Mouse (Mus musculus): ENCODE measurements at regions not wholly inside any gene's neighbourhood (a gene's known extent, or its start where the extent isn't known, plus 50 kb on each side); places are given as distances from the start of the nearest gene placed in this dataset.
"Not testable (repeated sequence)": the region's sequence is repeated elsewhere in the genome, so short reads cannot be mapped to it uniquely, and the experiment has no call there.

GRCm38 (mm10) chr9:43541234-43541633, 202.6 kb upstream of the Nectin1 start:
- Histone ChIP-seq H3K4me3 (replicated peaks) (no peak overlapping the region), H3K36me3 (replicated peaks; ENCODE audit: low read length) (no peaks in the 10 kb centered on the region), H3K27me3 (replicated peaks) (peaks cover 20% of the 10 kb centered on the region), H3K9me3 (no peaks in the 10 kb centered on the region), H3K4me1 (peaks cover 6% of the 10 kb centered on the region)
- TF ChIP-seq GATA1 (IDR thresholded peaks at IDR 0.05; ENCODE audit: borderline replicate concordance, low read length) (no peak), FLI1 (IDR thresholded peaks at IDR 0.05; ENCODE audit: low read length) (no peak)

GRCm38 (mm10) chr9:43542077-43542654, 201.6 kb upstream of the Nectin1 start:
- Histone ChIP-seq H3K27me3 (replicated peaks) (peaks cover 20% of the 10 kb centered on the region), H3K9me3 (no peaks in the 10 kb centered on the region)
- TF ChIP-seq FLI1 (IDR thresholded peaks at IDR 0.05; ENCODE audit: low read length) (no peak), GATA1 (IDR thresholded peaks at IDR 0.05; ENCODE audit: borderline replicate concordance, low read length) (no peak)

GRCm38 (mm10) chr9:43545081-43545565, 198.7 kb upstream of the Nectin1 start:
- H3K36me3 ChIP-seq (replicated peaks; ENCODE audit: low read length), result no peaks in the 10 kb centered on the region
- TF ChIP-seq GATA1 (IDR thresholded peaks at IDR 0.05; ENCODE audit: borderline replicate concordance, low read length), result no peak
- TF ChIP-seq FLI1 (IDR thresholded peaks at IDR 0.05; ENCODE audit: low read length), result no peak

More at GRCm38 (mm10) chr9:43542077-43542654, 201.6 kb upstream of the Nectin1 start:
- Histone ChIP-seq H3K4me3 (replicated peaks) (no peak overlapping the region), H3K4me1 (peaks cover 6% of the 10 kb centered on the region), H3K36me3 (replicated peaks; ENCODE audit: low read length) (no peaks in the 10 kb centered on the region)

GRCm38 (mm10) chr9:43548883-43549282, 194.9 kb upstream of the Nectin1 start:
- 0 out of 2 replicates have a peak, but pooled peaks cover 2% of the 10 kb centered on the region for H3K9me3 ChIP-seq
- TF ChIP-seq GATA1 (IDR thresholded peaks at IDR 0.05; ENCODE audit: borderline replicate concordance, low read length), result no peak
- no peak for TF ChIP-seq FLI1 (IDR thresholded peaks at IDR 0.05; ENCODE audit: low read length)
- peaks cover 20% of the 10 kb centered on the region for H3K27me3 ChIP-seq (replicated peaks)
- H3K4me1 ChIP-seq, result peaks cover 18% of the 10 kb centered on the region
- no peaks in the 10 kb centered on the region for H3K36me3 ChIP-seq (replicated peaks; ENCODE audit: low read length)
- H3K4me3 ChIP-seq (replicated peaks), result no peak overlapping the region

More at GRCm38 (mm10) chr9:43545081-43545565, 198.7 kb upstream of the Nectin1 start:
- Histone ChIP-seq H3K4me3 (replicated peaks) (no peak overlapping the region), H3K4me1 (peaks cover 18% of the 10 kb centered on the region), H3K9me3 (no peaks in the 10 kb centered on the region), H3K27me3 (replicated peaks) (peaks cover 27% of the 10 kb centered on the region)

- TF ChIP-seq FLI1 (IDR thresholded peaks at IDR 0.05; ENCODE audit: low read length) (no peak), GATA1 (IDR thresholded peaks at IDR 0.05; ENCODE audit: borderline replicate concordance, low read length) (no peak)
- no peaks in the 10 kb centered on the region for H3K36me3 ChIP-seq (replicated peaks; ENCODE audit: low read length)
- peaks cover 22% of the 10 kb centered on the region for H3K27me3 ChIP-seq (replicated peaks)
- peaks cover 18% of the 10 kb centered on the region for H3K4me1 ChIP-seq
- 0 out of 2 replicates have a peak, but pooled peaks cover 2% of the 10 kb centered on the region for H3K9me3 ChIP-seq
- H3K4me3 ChIP-seq (replicated peaks), result no peak overlapping the region
These were observed 194.5 kb upstream of the Nectin1 start for GRCm38 (mm10) chr9:43549293-43549692.

GRCm38 (mm10) chr9:43552758-43553157, 191.0 kb upstream of the Nectin1 start:
- peaks cover 13% of the 10 kb centered on the region for H3K27me3 ChIP-seq (replicated peaks)
- not testable (repeated sequence) for H3K9me3 ChIP-seq; H3K4me3 ChIP-seq (replicated peaks); H3K4me1 ChIP-seq; H3K36me3 ChIP-seq (replicated peaks; ENCODE audit: low read length)

- Histone ChIP-seq H3K27me3 (replicated peaks) (no peaks in the 10 kb centered on the region), H3K36me3 (replicated peaks; ENCODE audit: low read length) (no peaks in the 10 kb centered on the region), H3K4me3 (replicated peaks) (no peak overlapping the region), H3K9me3 (no peaks in the 10 kb centered on the region), H3K4me1 (no peaks in the 10 kb centered on the region)
- no peak for TF ChIP-seq FLI1 (IDR thresholded peaks at IDR 0.05; ENCODE audit: low read length)
- TF ChIP-seq GATA1 (IDR thresholded peaks at IDR 0.05; ENCODE audit: borderline replicate concordance, low read length), result no peak
These were observed 181.8 kb upstream of the Nectin1 start for GRCm38 (mm10) chr9:43562016-43562415.

GRCm38 (mm10) chr9:43564239-43564906, 179.4 kb upstream of the Nectin1 start:
- Histone ChIP-seq H3K4me1 (no peaks in the 10 kb centered on the region), H3K36me3 (replicated peaks; ENCODE audit: low read length) (no peaks in the 10 kb centered on the region), H3K4me3 (replicated peaks) (no peak overlapping the region), H3K9me3 (no peaks in the 10 kb centered on the region), H3K27me3 (replicated peaks) (peaks cover 3% of the 10 kb centered on the region)
- TF ChIP-seq GATA1 (IDR thresholded peaks at IDR 0.05; ENCODE audit: borderline replicate concordance, low read length) (no peak), FLI1 (IDR thresholded peaks at IDR 0.05; ENCODE audit: low read length) (no peak)

GRCm38 (mm10) chr9:43568851-43569250, 174.9 kb upstream of the Nectin1 start:
- Histone ChIP-seq H3K4me1 (no peaks in the 10 kb centered on the region), H3K4me3 (replicated peaks) (no peak overlapping the region), H3K9me3 (no peaks in the 10 kb centered on the region; the same call in 1 of the 2 replicates), H3K36me3 (replicated peaks; ENCODE audit: low read length) (no peaks in the 10 kb centered on the region), H3K27me3 (replicated peaks) (peaks cover 7% of the 10 kb centered on the region)
- TF ChIP-seq GATA1 (IDR thresholded peaks at IDR 0.05; ENCODE audit: borderline replicate concordance, low read length) (no peak), FLI1 (IDR thresholded peaks at IDR 0.05; ENCODE audit: low read length) (no peak)

GRCm38 (mm10) chr9:43571086-43571485, 172.7 kb upstream of the Nectin1 start:
- TF ChIP-seq GATA1 (IDR thresholded peaks at IDR 0.05; ENCODE audit: borderline replicate concordance, low read length) (no peak), FLI1 (IDR thresholded peaks at IDR 0.05; ENCODE audit: low read length) (no peak)
- H3K4me1 ChIP-seq, result no peaks in the 10 kb centered on the region
- no peaks in the 10 kb centered on the region for H3K36me3 ChIP-seq (replicated peaks; ENCODE audit: low read length)
- H3K9me3 ChIP-seq, result no peaks in the 10 kb centered on the region; the same call in 1 of the 2 replicates
- H3K27me3 ChIP-seq (replicated peaks), result peaks cover 7% of the 10 kb centered on the region
- H3K4me3 ChIP-seq (replicated peaks), result no peak overlapping the region

Measured in megakaryocyte, embryonic 14.5 days (primary cell).